Mouse (Mus musculus): ENCODE results near the gene Ust. TPM values are rescaled to one million over a fixed set of nuclear protein-coding genes. Genes with fewer than 3 reads are reported as not detected.
A peak's percentile ranks its signal among the peaks of the same experiment; 100 is the strongest.

Gene Ust
- polyA plus RNA-seq, 1 experiment from 2014 or later = 4.1 TPM

DNA sequence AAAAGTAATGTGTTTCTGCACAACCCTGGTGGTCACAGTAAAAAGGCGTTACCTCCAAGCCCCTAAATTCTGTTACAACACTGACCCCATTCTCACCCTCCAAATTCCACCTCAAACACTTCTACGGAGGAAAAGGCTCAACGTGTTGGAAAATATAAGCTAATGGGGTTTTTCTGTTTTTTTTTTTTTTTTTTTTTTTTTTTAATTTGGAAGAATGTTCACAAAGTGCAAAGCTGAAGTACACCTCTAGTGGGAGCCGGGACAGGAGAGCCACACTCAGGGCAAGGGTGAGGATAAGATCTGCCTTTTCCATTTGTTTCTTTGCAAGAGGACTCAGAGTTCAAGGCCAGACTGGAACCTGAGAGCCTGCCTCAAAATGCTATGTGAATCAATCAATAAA, 34.1 kb downstream of the Ust start:
- Histone ChIP-seq H3K27ac (ENCODE audit: low read length) (no peak overlapping the region), H3K9ac (ENCODE audit: low read length) (no peak overlapping the region), H3K36me3 (ENCODE audit: control insufficient read depth, insufficient read depth, low read length) (no peaks in the 10 kb centered on the region), H3K4me2 (ENCODE audit: low read depth, low read length) (no peak overlapping the region), H3K9me3 (ENCODE audit: control insufficient read depth, low read length) (no peaks in the 10 kb centered on the region), H3K4me3 (ENCODE audit: low read length) (no peak overlapping the region), H3K27me3 (ENCODE audit: control insufficient read depth, insufficient read depth, low read depth, low read length) (no peaks in the 10 kb centered on the region), H3K4me1 (replicated peaks; ENCODE audit: control insufficient read depth, insufficient read depth, low read length) (0 out of 2 replicates have a peak, but pooled peaks cover 4% of the 10 kb centered on the region)
- no peak for ATAC-seq (ENCODE audit: low read depth)
- 68% methylated on average over 4 of the region's 4 CpGs for WGBS

GRCm38 (mm10) chr10:8482779-8483178, 35.8 kb downstream of the Ust start:
- Histone ChIP-seq H3K36me3 (ENCODE audit: control insufficient read depth, insufficient read depth, low read length) (no peaks in the 10 kb centered on the region), H3K4me2 (ENCODE audit: low read depth, low read length) (no peak overlapping the region), H3K27ac (ENCODE audit: low read length) (no peak overlapping the region), H3K9me3 (ENCODE audit: control insufficient read depth, low read length) (no peaks in the 10 kb centered on the region), H3K27me3 (ENCODE audit: control insufficient read depth, insufficient read depth, low read depth, low read length) (no peaks in the 10 kb centered on the region), H3K9ac (ENCODE audit: low read length) (no peak overlapping the region), H3K4me1 (replicated peaks; ENCODE audit: control insufficient read depth, insufficient read depth, low read length) (no peaks in the 10 kb centered on the region), H3K4me3 (ENCODE audit: low read length) (no peak overlapping the region)
- no peak for ATAC-seq (ENCODE audit: low read depth)
- 84% methylated on average over 4 of the region's 4 CpGs for WGBS

DNA sequence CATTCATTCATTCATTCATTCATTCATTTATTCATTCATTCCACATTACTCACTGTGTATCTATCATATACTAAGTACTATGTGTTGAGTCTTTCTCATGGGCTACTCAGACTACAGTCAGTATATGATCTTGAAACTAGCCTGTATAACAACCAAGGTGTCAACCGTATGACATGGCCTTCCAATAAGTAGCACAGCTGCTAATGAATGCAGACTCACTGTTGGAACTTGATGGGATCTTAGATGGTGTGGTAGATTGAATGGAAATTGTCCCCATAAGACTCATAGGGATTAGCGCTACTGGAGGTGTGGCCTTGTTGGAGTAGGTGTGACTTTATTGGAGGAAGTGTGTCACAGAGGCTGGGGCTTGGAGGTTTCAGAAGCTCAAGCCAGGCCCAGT, 38.8 kb downstream of the Ust start:
- Histone ChIP-seq H3K9ac (ENCODE audit: low read length) (no peak overlapping the region), H3K9me3 (ENCODE audit: control insufficient read depth, low read length) (no peaks in the 10 kb centered on the region), H3K4me2 (ENCODE audit: low read depth, low read length) (no peak overlapping the region), H3K4me1 (replicated peaks; ENCODE audit: control insufficient read depth, insufficient read depth, low read length) (no peaks in the 10 kb centered on the region), H3K27ac (ENCODE audit: low read length) (no peak overlapping the region), H3K4me3 (ENCODE audit: low read length) (no peak overlapping the region), H3K27me3 (ENCODE audit: control insufficient read depth, insufficient read depth, low read depth, low read length) (no peaks in the 10 kb centered on the region), H3K36me3 (ENCODE audit: control insufficient read depth, insufficient read depth, low read length) (no peaks in the 10 kb centered on the region)
- 96% methylated on average over 2 of the region's 2 CpGs for WGBS
- no peak for ATAC-seq (ENCODE audit: low read depth)

- Histone ChIP-seq H3K4me2 (ENCODE audit: low read depth, low read length) (no peak overlapping the region), H3K4me1 (replicated peaks; ENCODE audit: control insufficient read depth, insufficient read depth, low read length) (no peaks in the 10 kb centered on the region), H3K4me3 (ENCODE audit: low read length) (no peak overlapping the region), H3K9ac (ENCODE audit: low read length) (no peak overlapping the region), H3K36me3 (ENCODE audit: control insufficient read depth, insufficient read depth, low read length) (no peaks in the 10 kb centered on the region), H3K9me3 (ENCODE audit: control insufficient read depth, low read length) (no peaks in the 10 kb centered on the region), H3K27ac (ENCODE audit: low read length) (no peak overlapping the region), H3K27me3 (ENCODE audit: control insufficient read depth, insufficient read depth, low read depth, low read length) (no peaks in the 10 kb centered on the region)
- ATAC-seq (ENCODE audit: low read depth) = no peak
- WGBS = 88% methylated on average over 8 of the region's 8 CpGs
These were observed 40.7 kb downstream of the Ust start for GRCm38 (mm10) chr10:8477936-8478335.

DNA sequence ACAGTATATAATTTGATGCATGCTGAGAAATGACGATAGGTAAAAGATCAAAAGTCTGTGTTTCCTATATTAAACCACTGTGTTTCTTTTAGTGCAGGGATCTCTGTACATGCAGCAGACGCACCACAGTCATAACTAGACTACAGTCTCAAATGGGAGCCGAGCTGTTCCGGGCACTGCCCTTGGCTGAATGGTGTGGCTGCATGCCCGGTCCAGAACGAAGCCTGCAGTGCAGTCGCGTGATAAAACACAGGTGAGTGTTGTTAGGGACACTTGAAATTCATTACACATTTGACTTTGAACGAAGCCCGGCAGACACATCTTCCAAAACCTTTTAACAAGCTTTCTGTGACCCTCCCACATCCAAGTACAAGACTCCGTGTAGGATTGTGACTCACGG, 46.6 kb downstream of the Ust start:
- WGBS = 57% methylated on average over 12 of the region's 12 CpGs
- no peak overlapping the region for H3K4me2 ChIP-seq (ENCODE audit: low read depth, low read length)
- H3K9ac ChIP-seq (ENCODE audit: low read length) = no peak overlapping the region
- H3K4me1 ChIP-seq (replicated peaks; ENCODE audit: control insufficient read depth, insufficient read depth, low read length) = no peaks in the 10 kb centered on the region
- H3K27me3 ChIP-seq (ENCODE audit: control insufficient read depth, insufficient read depth, low read depth, low read length) = no peaks in the 10 kb centered on the region
- peak; percentile 49; the same call in 1 of the 2 replicates for ATAC-seq (ENCODE audit: low read depth)
- H3K4me3 ChIP-seq (ENCODE audit: low read length) = no peak overlapping the region
- no peaks in the 10 kb centered on the region for H3K36me3 ChIP-seq (ENCODE audit: control insufficient read depth, insufficient read depth, low read length)
- no peaks in the 10 kb centered on the region for H3K9me3 ChIP-seq (ENCODE audit: control insufficient read depth, low read length)
- no peak overlapping the region for H3K27ac ChIP-seq (ENCODE audit: low read length)

GRCm38 (mm10) chr10:8471012-8471411, 47.6 kb downstream of the Ust start:
- H3K9me3 ChIP-seq (ENCODE audit: control insufficient read depth, low read length) = no peaks in the 10 kb centered on the region
- H3K36me3 ChIP-seq (ENCODE audit: control insufficient read depth, insufficient read depth, low read length) = no peaks in the 10 kb centered on the region
- no peaks in the 10 kb centered on the region for H3K27me3 ChIP-seq (ENCODE audit: control insufficient read depth, insufficient read depth, low read depth, low read length)
- H3K9ac ChIP-seq (ENCODE audit: low read length) = no peak overlapping the region
- H3K27ac ChIP-seq (ENCODE audit: low read length) = no peak overlapping the region
- H3K4me1 ChIP-seq (replicated peaks; ENCODE audit: control insufficient read depth, insufficient read depth, low read length) = 0 out of 2 replicates have a peak, but pooled peaks cover 4% of the 10 kb centered on the region
- H3K4me3 ChIP-seq (ENCODE audit: low read length) = no peak overlapping the region
- 84% methylated on average over 5 of the region's 5 CpGs for WGBS
- H3K4me2 ChIP-seq (ENCODE audit: low read depth, low read length) = no peak overlapping the region
- ATAC-seq (ENCODE audit: low read depth) = no peak

DNA sequence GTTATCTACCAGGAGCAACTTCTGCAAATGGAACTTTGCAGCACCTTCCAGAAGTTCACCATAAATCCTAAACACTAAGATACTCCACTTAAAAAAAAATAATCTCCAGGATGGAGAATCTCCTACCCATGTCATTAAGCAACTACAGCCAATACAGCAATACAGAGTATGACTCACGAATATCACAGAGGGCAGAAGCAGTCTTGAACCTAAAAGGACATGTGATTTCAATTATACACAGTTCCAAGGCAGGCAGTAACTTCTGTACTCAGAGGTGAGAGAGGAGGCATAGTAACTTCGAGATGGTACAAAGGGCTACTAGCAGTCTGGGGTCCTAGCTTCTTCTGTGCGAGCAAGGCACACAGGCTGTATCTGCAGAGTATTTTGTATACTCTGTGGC, 49.1 kb downstream of the Ust start:
- no peaks in the 10 kb centered on the region for H3K27me3 ChIP-seq (ENCODE audit: control insufficient read depth, insufficient read depth, low read depth, low read length)
- H3K4me3 ChIP-seq (ENCODE audit: low read length) = no peak overlapping the region
- no peaks in the 10 kb centered on the region for H3K36me3 ChIP-seq (ENCODE audit: control insufficient read depth, insufficient read depth, low read length)
- H3K27ac ChIP-seq (ENCODE audit: low read length) = no peak overlapping the region
- H3K4me2 ChIP-seq (ENCODE audit: low read depth, low read length) = no peak overlapping the region
- H3K4me1 ChIP-seq (replicated peaks; ENCODE audit: control insufficient read depth, insufficient read depth, low read length) = 0 out of 2 replicates have a peak, but pooled peaks cover 7% of the 10 kb centered on the region
- no peak for ATAC-seq (ENCODE audit: low read depth)
- no peak overlapping the region for H3K9ac ChIP-seq (ENCODE audit: low read length)
- no peaks in the 10 kb centered on the region for H3K9me3 ChIP-seq (ENCODE audit: control insufficient read depth, low read length)
- 69% methylated on average over 3 of the region's 3 CpGs for WGBS

DNA sequence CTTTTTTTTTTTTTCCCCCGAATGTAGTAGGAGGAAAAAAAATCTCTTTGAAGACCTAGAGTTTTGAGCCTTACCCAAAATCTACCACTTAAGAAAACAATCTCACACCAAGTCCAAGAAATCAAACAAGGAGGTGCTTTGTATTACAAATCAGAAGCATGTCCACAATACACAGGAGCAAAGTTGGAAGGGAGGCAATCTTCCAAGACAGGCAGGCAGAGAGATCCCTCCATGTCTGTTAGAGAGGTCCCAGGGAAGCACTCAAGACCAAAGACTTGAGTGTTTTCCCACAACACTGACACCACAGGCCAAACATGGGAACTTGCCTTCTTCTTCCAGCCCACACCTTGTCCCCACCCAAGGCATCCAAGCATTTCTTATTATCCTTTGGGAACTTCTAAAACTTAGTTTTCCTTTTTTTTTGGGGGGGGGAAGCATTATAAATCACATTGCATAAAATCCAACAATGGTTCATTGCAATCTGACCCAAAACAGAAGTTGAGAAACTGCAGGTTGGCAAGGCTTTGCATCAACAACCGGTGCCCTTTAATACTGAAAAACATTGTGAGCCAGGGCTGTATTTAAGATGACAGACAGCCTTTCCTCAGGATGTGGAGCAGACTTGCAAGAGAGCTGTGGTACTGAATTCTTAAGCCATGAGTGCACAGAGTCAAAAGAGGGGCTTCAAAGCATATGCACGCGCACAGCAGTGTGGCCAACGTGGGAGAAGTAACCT, 49.8 kb downstream of the Ust start:
- ATAC-seq (ENCODE audit: low read depth) = no peak
- Histone ChIP-seq H3K27ac (ENCODE audit: low read length) (no peak overlapping the region), H3K4me3 (ENCODE audit: low read length) (no peak overlapping the region), H3K9me3 (ENCODE audit: control insufficient read depth, low read length) (no peaks in the 10 kb centered on the region), H3K4me1 (replicated peaks; ENCODE audit: control insufficient read depth, insufficient read depth, low read length) (0 out of 2 replicates have a peak, but pooled peaks cover 7% of the 10 kb centered on the region), H3K36me3 (ENCODE audit: control insufficient read depth, insufficient read depth, low read length) (no peaks in the 10 kb centered on the region), H3K9ac (ENCODE audit: low read length) (no peak overlapping the region), H3K27me3 (ENCODE audit: control insufficient read depth, insufficient read depth, low read depth, low read length) (no peaks in the 10 kb centered on the region), H3K4me2 (ENCODE audit: low read depth, low read length) (no peak overlapping the region)
- WGBS = 60% methylated on average over 5 of the region's 5 CpGs

- no peaks in the 10 kb centered on the region for H3K27me3 ChIP-seq (ENCODE audit: control insufficient read depth, insufficient read depth, low read depth, low read length)
- no peaks in the 10 kb centered on the region for H3K9me3 ChIP-seq (ENCODE audit: control insufficient read depth, low read length)
- ATAC-seq (ENCODE audit: low read depth) = peak; percentile 34; the same call in 1 of the 2 replicates
- H3K4me3 ChIP-seq (ENCODE audit: low read length) = no peak overlapping the region
- H3K4me2 ChIP-seq (ENCODE audit: low read depth, low read length) = no peak overlapping the region
- peak overlapping the region; percentile 35; the same call in 1 of the 2 replicates for H3K27ac ChIP-seq (ENCODE audit: low read length)
- H3K36me3 ChIP-seq (ENCODE audit: control insufficient read depth, insufficient read depth, low read length) = no peaks in the 10 kb centered on the region
- no peak overlapping the region for H3K9ac ChIP-seq (ENCODE audit: low read length)
- 47% methylated on average over 3 of the region's 3 CpGs for WGBS
- peaks cover 17% of the 10 kb centered on the region for H3K4me1 ChIP-seq (replicated peaks; ENCODE audit: control insufficient read depth, insufficient read depth, low read length)
These were observed 52.7 kb downstream of the Ust start for GRCm38 (mm10) chr10:8465918-8466317.

All from lung, embryonic 16.5 days (tissue).